Mouse (Mus musculus) C2C12 (cell line): ENCODE results near the gene Ror1.

Experiments
- CTCF ChIP-seq: IDR thresholded peaks from one replicate; pipeline ENCODE4 v1.5.1; 2011; ENCODE audit not compliant: control insufficient read depth, insufficient read depth, insufficient read length
- USF1 ChIP-seq: IDR thresholded peaks from one replicate; pipeline ENCODE4 v1.6.1; 2011; ENCODE audit warnings: low read depth, mild to moderate bottlenecking, control low read depth, moderate library complexity

DNA sequence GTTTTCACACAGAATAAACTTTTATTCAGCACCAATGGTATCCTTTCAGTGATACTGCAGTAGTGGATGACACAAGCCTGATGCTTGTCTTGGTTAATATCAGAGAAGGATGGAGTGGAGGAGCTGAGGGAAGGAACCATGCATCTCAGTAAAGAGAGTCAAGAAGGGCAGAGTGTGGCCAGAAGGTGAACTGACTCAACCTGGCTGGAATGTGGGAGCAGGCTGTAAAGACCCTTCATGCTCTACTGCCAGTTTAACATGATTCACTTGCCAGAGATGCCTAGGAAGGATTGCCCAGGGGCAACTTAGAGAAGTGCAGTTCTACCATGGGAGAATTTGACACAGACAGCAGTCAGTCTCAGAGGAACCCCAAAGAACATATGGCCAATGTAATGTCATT is 191.2 kb downstream of the Ror1 start:
- TF ChIP-seq USF1 (no peak), CTCF (no peak)
